20 mouse cellular contexts compared by ENCODE assay signal in genomic region chr6:29759012-29759679, GRCm38 (mm10). TPM values are rescaled to one million over a fixed set of nuclear protein-coding genes. Genes with fewer than 3 reads are reported as not detected.
DNase-seq lines count a peak whose midpoint lies in the region; ATAC-seq and TF ChIP-seq lines count a peak whose summit lies in the region.
"Had no signal": no experiment of that assay in that cellular context is flagged by ENCODE, and none has a peak within 500 bp of the region (broad histone marks: within the 10 kb centered on the region; RNA-seq: fewer than 3 reads in every experiment).

No protein-coding gene starts in this region.

- no peaks in the 10 kb centered on the region for H3K27me3 ChIP-seq in kidney, embryonic 14.5 days (ENCODE audit: control insufficient read depth, insufficient read depth, low read length)
- no peaks in the 10 kb centered on the region for H3K27me3 ChIP-seq in liver, embryonic 15.5 days
- H3K27me3 ChIP-seq in kidney, embryonic 16.5 days (ENCODE audit: insufficient read depth, low read length): no peaks in the 10 kb centered on the region
- H3K27me3 ChIP-seq: forebrain, embryonic 12.5 days; hindbrain, embryonic 15.5 days; limb, embryonic 13.5 days; neural tube, embryonic 13.5 days had no signal

- no peaks in the 10 kb centered on the region for H3K9me3 ChIP-seq in kidney, embryonic 14.5 days (ENCODE audit: control insufficient read depth, low read length)
- no peaks in the 10 kb centered on the region for H3K9me3 ChIP-seq in liver, embryonic 15.5 days (replicated peaks)
- no peaks in the 10 kb centered on the region for H3K9me3 ChIP-seq in ES-E14 (ENCODE audit: control insufficient read depth, insufficient read depth, low read depth, low read length)
- no peaks in the 10 kb centered on the region for H3K9me3 ChIP-seq in kidney, embryonic 16.5 days (ENCODE audit: low read length)
- H3K9me3 ChIP-seq: forebrain, embryonic 12.5 days; G1E; hindbrain, embryonic 10.5 days; hindbrain, embryonic 15.5 days; limb, embryonic 13.5 days; neural tube, embryonic 13.5 days had no signal

- DNase-seq in kidney, adult 18-20 months: peak; percentile 6
- DNase-seq in liver (no peak), ES-E14 (ENCODE audit: low read depth, low spot score) (no peak)
- no peak for DNase-seq in neural tube, embryonic 10.5 days (ENCODE audit: extremely low spot score, low spot score)

- no peak overlapping the region for H3K4me3 ChIP-seq in kidney, embryonic 14.5 days (ENCODE audit: low read length)
- no peak overlapping the region for H3K4me3 ChIP-seq in liver, embryonic 15.5 days (replicated peaks)
- no peak overlapping the region for H3K4me3 ChIP-seq in ES-E14 (ENCODE audit: insufficient read depth in 1 of 2, low read depth in 1 of 2, low read length in 2 of 2, poor library complexity in 1 of 2, severe bottlenecking in 1 of 2)
- no peak overlapping the region for H3K4me3 ChIP-seq in kidney, embryonic 16.5 days (ENCODE audit: low read length)
- H3K4me3 ChIP-seq: erythroblast, embryonic 14.5 days; forebrain, embryonic 12.5 days; gastrocnemius, adult 2 months; heart, adult 2 months; hindbrain, embryonic 10.5 days; hindbrain, embryonic 15.5 days; layer of hippocampus, adult 2 months; limb, embryonic 13.5 days; myocyte; neural tube, embryonic 13.5 days had no signal

- H3K9ac ChIP-seq in kidney, embryonic 14.5 days (ENCODE audit: low read depth, low read length): no peak overlapping the region
- no peak overlapping the region for H3K9ac ChIP-seq in liver, embryonic 15.5 days
- H3K9ac ChIP-seq in ES-E14 (ENCODE audit: insufficient read depth, low read depth, low read length, poor library complexity, severe bottlenecking): peak overlapping the region; percentile 17; the same call in 1 of the 2 replicates
- H3K9ac ChIP-seq in kidney, embryonic 16.5 days (replicated peaks; ENCODE audit: low read length): no peak overlapping the region
- H3K9ac ChIP-seq: forebrain, embryonic 12.5 days; hindbrain, embryonic 15.5 days; limb, embryonic 13.5 days; neural tube, embryonic 13.5 days had no signal

- H3K4me2 ChIP-seq in kidney, embryonic 14.5 days (replicated peaks; ENCODE audit: low read depth, low read length): no peak overlapping the region
- H3K4me2 ChIP-seq in liver, embryonic 15.5 days: no peak overlapping the region
- no peak overlapping the region for H3K4me2 ChIP-seq in kidney, embryonic 16.5 days (replicated peaks; ENCODE audit: low read depth, low read length)
- H3K4me2 ChIP-seq: forebrain, embryonic 12.5 days; hindbrain, embryonic 15.5 days; limb, embryonic 13.5 days; neural tube, embryonic 13.5 days had no signal

- whole genome bisulfite sequencing in kidney, embryonic 14.5 days: 85% methylated on average over 13 of the region's 13 CpGs
- 70% methylated on average over 13 of the region's 13 CpGs for WGBS in liver, embryonic 15.5 days (ENCODE audit: insufficient replicate concordance)
- WGBS in kidney, embryonic 16.5 days: 83% methylated on average over 13 of the region's 13 CpGs

- H3K4me1 ChIP-seq in kidney, embryonic 14.5 days (ENCODE audit: control insufficient read depth, insufficient read depth, low read length): no peaks in the 10 kb centered on the region
- H3K4me1 ChIP-seq in liver, embryonic 15.5 days (replicated peaks): no peaks in the 10 kb centered on the region
- H3K4me1 ChIP-seq in ES-E14 (ENCODE audit: control insufficient read depth in 2 of 2, insufficient read depth in 2 of 2, low read length in 2 of 2, poor library complexity in 1 of 2): no peaks in the 10 kb centered on the region
- no peaks in the 10 kb centered on the region for H3K4me1 ChIP-seq in kidney, embryonic 16.5 days (ENCODE audit: insufficient read depth, low read length)
- H3K4me1 ChIP-seq: forebrain, embryonic 12.5 days; hindbrain, embryonic 10.5 days; hindbrain, embryonic 15.5 days; limb, embryonic 13.5 days; neural tube, embryonic 13.5 days had no signal

- no peak for ATAC-seq in kidney, embryonic 14.5 days (ENCODE audit: low FRiP score, low TSS enrichment)
- 0 out of 2 replicates have a peak, but pooled peaks have one; percentile 12 for ATAC-seq in liver, embryonic 15.5 days (ENCODE audit: insufficient read depth)
- ATAC-seq in kidney, embryonic 16.5 days (ENCODE audit: low FRiP score, low TSS enrichment): peak; percentile 37

- in situ Hi-C loops in ES-E14 (cut with MboI; ENCODE audit: low sequenced_read_pairs in 2 of 2, unreplicated experiment in 2 of 2): no loop called here

- no peak overlapping the region for H3K27ac ChIP-seq in kidney, embryonic 14.5 days (ENCODE audit: low read depth, low read length)
- no peak overlapping the region for H3K27ac ChIP-seq in liver, embryonic 15.5 days (replicated peaks)
- H3K27ac ChIP-seq in ES-E14 (ENCODE audit: insufficient read depth, low read depth, low read length, poor library complexity, severe bottlenecking): no peak overlapping the region
- H3K27ac ChIP-seq in kidney, embryonic 16.5 days (ENCODE audit: low read length): no peak overlapping the region
- H3K27ac ChIP-seq: forebrain, embryonic 12.5 days; gastrocnemius, adult 2 months; heart, adult 2 months; hindbrain, embryonic 10.5 days; hindbrain, embryonic 15.5 days; limb, embryonic 13.5 days; macrophage; neural tube, embryonic 13.5 days had no signal

- H3K36me3 ChIP-seq in kidney, embryonic 14.5 days (ENCODE audit: control insufficient read depth, insufficient read depth, low read length): peaks cover 58% of the 10 kb centered on the region
- 0 out of 2 replicates have a peak, but pooled peaks cover 3% of the 10 kb centered on the region for H3K36me3 ChIP-seq in liver, embryonic 15.5 days (replicated peaks)
- H3K36me3 ChIP-seq in ES-E14 (ENCODE audit: control insufficient read depth, insufficient read depth, low read length, poor library complexity, severe bottlenecking): peaks cover 5% of the 10 kb centered on the region; the same call in 1 of the 2 replicates
- peaks cover 57% of the 10 kb centered on the region for H3K36me3 ChIP-seq in kidney, embryonic 16.5 days (ENCODE audit: insufficient read depth, low read length)
- H3K36me3 ChIP-seq: hindbrain, embryonic 15.5 days had no signal

TF ChIP-seq in ES-E14, 5 proteins besides CTCF, POLR2A, EP300 and RAD21:
- no peak for TF ChIP-seq ZC3H11A (IDR thresholded peaks at IDR 0.05; ENCODE audit: borderline replicate concordance, low read depth, low read length)
- no peak for TF ChIP-seq ZNF384 (IDR thresholded peaks at IDR 0.05; ENCODE audit: low read depth, low read length)
- TF ChIP-seq CHD2 (IDR thresholded peaks at IDR 0.05; ENCODE audit: low read depth, low read length): no peak
- TF ChIP-seq HCFC1 (IDR thresholded peaks at IDR 0.05; ENCODE audit: borderline replicate concordance, insufficient read depth, low read length): no peak
- no peak for TF ChIP-seq MAFK (IDR thresholded peaks at IDR 0.05; ENCODE audit: insufficient read depth, low read depth, low read length)

RNA-seq across cellular contexts. Expression of gene Ahcyl2, which starts 8.7 kb away (rescaled TPM):
- 13.7 and 17.2 TPM in 2 replicates for polyA plus RNA-seq in kidney, embryonic 14.5 days (2014; fragmentation: Nextera tagmentation; extraction: Ambion mirVana)
- 3.8 and 4.6 TPM in 2 replicates for polyA plus RNA-seq in liver, embryonic 15.5 days (2015; fragmentation: Nextera tagmentation; extraction: Ambion mirVana)
- 15.3 and 17.5 TPM in 2 replicates for total RNA-seq in ES-E14 (2012; rRNA removed)
- 18.3 and 20.8 TPM in 2 replicates for polyA plus RNA-seq in kidney, embryonic 16.5 days (2015; fragmentation: Nextera tagmentation; extraction: Ambion mirVana)

RNA-seq across cellular contexts. Expression of gene Smo, which starts 23.8 kb away (rescaled TPM):
- polyA plus RNA-seq in kidney, embryonic 14.5 days (2014; fragmentation: Nextera tagmentation; extraction: Ambion mirVana): 53.4 and 70.4 TPM in 2 replicates
- polyA plus RNA-seq in liver, embryonic 15.5 days (2015; fragmentation: Nextera tagmentation; extraction: Ambion mirVana): 3.2 and 3.6 TPM in 2 replicates
- 25.7 and 27.3 TPM in 2 replicates for total RNA-seq in ES-E14 (2012; rRNA removed)
- 42.9 and 50.2 TPM in 2 replicates for polyA plus RNA-seq in kidney, embryonic 16.5 days (2015; fragmentation: Nextera tagmentation; extraction: Ambion mirVana)
- polyA plus RNA-seq: inflammation-experienced regulatory T-cells, adult 6 months had no signal
